Mouse (Mus musculus): ENCODE measurements at regions not wholly inside any gene's neighbourhood (a gene's known extent, or its start where the extent isn't known, plus 50 kb on each side); places are given as distances from the start of the nearest gene placed in this dataset.

GRCm38 (mm10) chr5:77663096-77663495 lies 255.3 kb upstream of the Igfbp7 start:
- Histone ChIP-seq H3K9me3 (replicated peaks; ENCODE audit: insufficient read depth, low read length) (no peaks in the 10 kb centered on the region), H3K4me1 (ENCODE audit: control insufficient read depth in 1 of 2, insufficient read depth in 2 of 2, low read length in 2 of 2) (no peaks in the 10 kb centered on the region), H3K9ac (ENCODE audit: control insufficient read depth, low read depth, low read length, poor library complexity, severe bottlenecking) (no peak overlapping the region), H3K4me3 (ENCODE audit: control insufficient read depth in 1 of 2, insufficient read depth in 1 of 2, low read depth in 2 of 2, low read length in 2 of 2) (no peak overlapping the region), H3K36me3 (ENCODE audit: control insufficient read depth in 1 of 2, insufficient read depth in 2 of 2, low read length in 2 of 2) (no peaks in the 10 kb centered on the region), H3K79me2 (ENCODE audit: control insufficient read depth, insufficient read depth, low read length, poor library complexity) (no peaks in the 10 kb centered on the region), H3K27me3 (ENCODE audit: control insufficient read depth in 1 of 2, insufficient read depth in 2 of 2, low read length in 2 of 2) (no peaks in the 10 kb centered on the region), H3K27ac (ENCODE audit: control insufficient read depth, low read depth, low read length) (no peak overlapping the region)
- DNase-seq (ENCODE audit: low read depth, low spot score) = no peak
- TF ChIP-seq UBTF (IDR thresholded peaks at IDR 0.05; ENCODE audit: borderline replicate concordance, insufficient read depth, low read depth, low read length) (no peak), NELFE (IDR thresholded peaks at IDR 0.05; ENCODE audit: low read depth, low read length) (no peak), GABPA (IDR thresholded peaks at IDR 0.05; ENCODE audit: low read depth, low read length) (no peak), ZNF384 (IDR thresholded peaks at IDR 0.05; ENCODE audit: low read depth, low read length) (no peak), EP300 (IDR thresholded peaks at IDR 0.05; ENCODE audit: low read depth in 1 of 2, low read length in 2 of 2) (no peak), POLR2AphosphoS2 (IDR thresholded peaks at IDR 0.05; ENCODE audit: low read length) (no peak), KAT2A (conservative IDR thresholded peaks at IDR 0.05; ENCODE audit: low read depth, low read length) (no peak), POLR2AphosphoS5 (IDR thresholded peaks at IDR 0.05; ENCODE audit: borderline replicate concordance, low read depth, low read length) (no peak), CHD2 (IDR thresholded peaks at IDR 0.05; ENCODE audit: low read length) (no peak), MEF2A (IDR thresholded peaks at IDR 0.05; ENCODE audit: extremely low read depth, insufficient replicate concordance, low read depth, low read length, poor library complexity, severe bottlenecking) (no peak), TBP (IDR thresholded peaks at IDR 0.05; ENCODE audit: low read depth, low read length) (no peak)

- Histone ChIP-seq H3K36me3 (ENCODE audit: control insufficient read depth in 1 of 2, insufficient read depth in 2 of 2, low read length in 2 of 2) (no peaks in the 10 kb centered on the region), H3K79me2 (ENCODE audit: control insufficient read depth, insufficient read depth, low read length, poor library complexity) (no peaks in the 10 kb centered on the region), H3K9ac (ENCODE audit: control insufficient read depth, low read depth, low read length, poor library complexity, severe bottlenecking) (no peak overlapping the region), H3K4me1 (ENCODE audit: control insufficient read depth in 1 of 2, insufficient read depth in 2 of 2, low read length in 2 of 2) (no peaks in the 10 kb centered on the region), H3K4me3 (ENCODE audit: control insufficient read depth in 1 of 2, insufficient read depth in 1 of 2, low read depth in 2 of 2, low read length in 2 of 2) (no peak overlapping the region), H3K27me3 (ENCODE audit: control insufficient read depth in 1 of 2, insufficient read depth in 2 of 2, low read length in 2 of 2) (no peaks in the 10 kb centered on the region), H3K27ac (ENCODE audit: control insufficient read depth, low read depth, low read length) (no peak overlapping the region), H3K9me3 (replicated peaks; ENCODE audit: insufficient read depth, low read length) (no peaks in the 10 kb centered on the region)
- TF ChIP-seq POLR2A (IDR thresholded peaks at IDR 0.05; ENCODE audit: control insufficient read depth in 1 of 2, insufficient read depth in 1 of 2, low read depth in 1 of 2, low read length in 2 of 2, poor library complexity in 1 of 2) = no peak
- DNase-seq (ENCODE audit: low read depth, low spot score) = no peak
Observed at GRCm38 (mm10) chr5:77659016-77659415, 251.2 kb upstream of the Igfbp7 start.

GRCm38 (mm10) chr5:77644651-77645050 lies 236.8 kb upstream of the Igfbp7 start:
- H3K4me1 ChIP-seq (ENCODE audit: control insufficient read depth in 1 of 2, insufficient read depth in 2 of 2, low read length in 2 of 2) = no peaks in the 10 kb centered on the region
- no peaks in the 10 kb centered on the region for H3K9me3 ChIP-seq (replicated peaks; ENCODE audit: insufficient read depth, low read length)
- no peaks in the 10 kb centered on the region for H3K27me3 ChIP-seq (ENCODE audit: control insufficient read depth in 1 of 2, insufficient read depth in 2 of 2, low read length in 2 of 2)
- H3K79me2 ChIP-seq (ENCODE audit: control insufficient read depth, insufficient read depth, low read length, poor library complexity) = no peaks in the 10 kb centered on the region
- DNase-seq (ENCODE audit: low read depth, low spot score) = no peak
- no peak overlapping the region for H3K9ac ChIP-seq (ENCODE audit: control insufficient read depth, low read depth, low read length, poor library complexity, severe bottlenecking)
- TF ChIP-seq ZMIZ1 (IDR thresholded peaks at IDR 0.05; ENCODE audit: low read depth, low read length) (no peak), ZNF384 (IDR thresholded peaks at IDR 0.05; ENCODE audit: low read depth, low read length) (no peak), RCOR1 (IDR thresholded peaks at IDR 0.05; ENCODE audit: low read depth, low read length) (no peak), GATA1 (IDR thresholded peaks at IDR 0.05; ENCODE audit: low read depth, low read length) (no peak), NELFE (IDR thresholded peaks at IDR 0.05; ENCODE audit: low read depth, low read length) (no peak), ZC3H11A (IDR thresholded peaks at IDR 0.05; ENCODE audit: low read depth, low read length) (no peak), E2F4 (IDR thresholded peaks at IDR 0.05; ENCODE audit: borderline replicate concordance, low read depth, low read length) (no peak), POLR2AphosphoS2 (IDR thresholded peaks at IDR 0.05; ENCODE audit: low read length) (no peak), MEF2A (IDR thresholded peaks at IDR 0.05; ENCODE audit: extremely low read depth, insufficient replicate concordance, low read depth, low read length, poor library complexity, severe bottlenecking) (no peak), SMC3 (IDR thresholded peaks at IDR 0.05; ENCODE audit: low read depth, low read length) (no peak), JUND (IDR thresholded peaks at IDR 0.05; ENCODE audit: low read depth, low read length) (no peak), POLR2AphosphoS5 (IDR thresholded peaks at IDR 0.05; ENCODE audit: borderline replicate concordance, low read depth, low read length) (no peak), MYC (IDR thresholded peaks at IDR 0.05; ENCODE audit: low read depth, low read length) (no peak), ETS1 (IDR thresholded peaks at IDR 0.05; ENCODE audit: low read depth, low read length) (no peak), HCFC1 (IDR thresholded peaks at IDR 0.05; ENCODE audit: low read depth, low read length) (no peak), NRF1 (IDR thresholded peaks at IDR 0.05; ENCODE audit: insufficient read depth, low read depth, low read length, poor library complexity, severe bottlenecking) (no peak), MAX (IDR thresholded peaks at IDR 0.05; ENCODE audit: low read length) (no peak), KAT2A (conservative IDR thresholded peaks at IDR 0.05; ENCODE audit: low read depth, low read length) (no peak)
- H3K4me3 ChIP-seq (ENCODE audit: control insufficient read depth in 1 of 2, insufficient read depth in 1 of 2, low read depth in 2 of 2, low read length in 2 of 2) = no peak overlapping the region
- no peak overlapping the region for H3K27ac ChIP-seq (ENCODE audit: control insufficient read depth, low read depth, low read length)
- H3K36me3 ChIP-seq (ENCODE audit: control insufficient read depth in 1 of 2, insufficient read depth in 2 of 2, low read length in 2 of 2) = no peaks in the 10 kb centered on the region

Measured in MEL (cell line).